Mouse (Mus musculus) layer of hippocampus, adult 18-20 months (tissue): ENCODE measurements at regions not wholly inside any gene's neighbourhood (a gene's known extent, or its start where the extent isn't known, plus 50 kb on each side); places are given as distances from the start of the nearest gene placed in this dataset.

ENCODE experiments used
- DNase-seq, 2 experiments: peaks; one replicate each; pipeline ENCODE4 v3.0.0; 2022; ENCODE audit warnings: low spot score in 2 of 2

GRCm38 (mm10) chr7:60293556-60293955, 153.5 kb upstream of the Snrpn start:
- no peak for DNase-seq

GRCm38 (mm10) chr7:60244187-60244866, 104.3 kb upstream of the Snrpn start:
- peak in 1 of 2 experiments; percentile 6 for DNase-seq

GRCm38 (mm10) chr7:60243746-60244145, 103.7 kb upstream of the Snrpn start:
- DNase-seq, result peak; percentile 14 to 54

- DNase-seq, result peak in 1 of 2 experiments; percentile 36
These were observed 98.7 kb upstream of the Snrpn start for GRCm38 (mm10) chr7:60238595-60239195.

DNA sequence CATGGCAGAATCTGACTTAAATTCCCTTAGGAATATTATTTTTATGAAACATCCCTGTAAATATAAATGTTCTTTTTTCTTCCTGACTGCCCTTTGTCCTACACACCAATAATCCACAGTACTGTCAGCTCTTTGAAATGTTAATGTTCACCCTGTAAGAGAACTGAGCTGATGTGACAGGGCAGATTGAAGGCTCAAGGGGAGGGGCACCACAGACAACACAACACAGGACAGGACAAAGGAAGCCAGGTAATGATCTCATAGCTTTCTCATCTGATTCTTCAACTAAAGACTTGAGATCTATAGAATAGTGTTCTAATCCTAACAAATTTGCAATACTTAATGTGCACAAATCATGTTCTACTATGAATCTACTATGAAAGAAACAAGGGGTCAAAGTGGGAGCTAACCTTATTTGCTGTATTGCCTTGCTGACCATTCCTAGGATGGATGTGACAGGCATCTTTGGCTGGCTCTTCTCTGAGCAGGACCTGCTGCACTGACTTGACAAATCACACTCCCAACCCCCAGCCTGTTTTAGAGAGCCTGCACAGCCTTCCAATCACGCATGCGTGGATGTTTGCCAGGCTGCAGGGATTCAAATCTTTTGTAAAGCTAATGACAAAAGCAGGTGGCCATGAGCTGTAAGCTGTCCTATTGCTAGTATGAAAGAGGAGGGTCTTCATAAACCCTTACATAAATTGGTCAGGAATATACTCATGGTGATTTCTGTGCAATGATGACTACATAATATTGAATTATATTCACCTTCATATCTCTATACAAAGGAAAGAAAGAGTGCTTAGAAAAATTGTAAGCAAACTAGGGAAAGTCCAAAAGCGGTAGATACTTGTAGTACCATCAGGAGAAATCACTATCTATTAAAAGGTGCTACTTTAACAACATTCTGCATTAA, 76.6 kb upstream of the Snrpn start:
- DNase-seq, result peak; percentile 37 to 59
